Mouse (Mus musculus) limb, embryonic 13.5 days (tissue): Measurements from ENCODE around the gene Ccr8. TPM values are rescaled to one million over a fixed set of nuclear protein-coding genes. Genes with fewer than 3 reads are reported as not detected.

Experiments
- ATAC-seq: fragments of 200-750 bp; cut with Nextera tagmentation; 2 replicates; pipeline ENCODE4 v1.8.0; 2017; ENCODE audit warnings: low read depth, moderate number of reproducible peaks, moderate TSS enrichment; ENCODE audit not compliant: low FRiP score
- H3K27ac ChIP-seq: fragments of 300-500 bp; sonication (generic); 2 replicates; pipeline ENCODE4 v1.5.1; 2015; ENCODE audit warnings: inconsistent platforms, mild to moderate bottlenecking, moderate library complexity
- H3K27me3 ChIP-seq: fragments of 300-500 bp; sonication (generic); 2 replicates; pipeline ENCODE4 v1.6.1; 2015; ENCODE audit warnings: mild to moderate bottlenecking, inconsistent platforms
- H3K36me3 ChIP-seq: fragments of 300-500 bp; sonication (generic); 2 replicates; pipeline ENCODE4 v1.6.1; 2015; ENCODE audit warnings: inconsistent platforms, mild to moderate bottlenecking, moderate library complexity
- H3K4me1 ChIP-seq: fragments of 300-500 bp; sonication (generic); 2 replicates; pipeline ENCODE4 v1.6.1; 2015; ENCODE audit warnings: inconsistent platforms
- H3K4me2 ChIP-seq: fragments of 300-500 bp; sonication (generic); replicated peaks from 2 replicates; pipeline ENCODE4 v1.6.1; 2015; ENCODE audit warnings: inconsistent platforms, mild to moderate bottlenecking, moderate library complexity
- H3K4me3 ChIP-seq: fragments of 300-500 bp; sonication (generic); 2 replicates; pipeline ENCODE4 v1.5.1; 2015; ENCODE audit warnings: moderate library complexity, mild to moderate bottlenecking, inconsistent platforms
- H3K9ac ChIP-seq: fragments of 300-500 bp; sonication (generic); 2 replicates; pipeline ENCODE4 v1.6.1; 2015; ENCODE audit warnings: mild to moderate bottlenecking, inconsistent platforms
- H3K9me3 ChIP-seq: fragments of 300-500 bp; sonication (generic); 2 replicates; pipeline ENCODE4 v1.6.1; 2016; ENCODE audit warnings: inconsistent platforms
- WGBS: fragments of 180-500 bp; shearing (Covaris S2); methylation state at CpG from one replicate; pipeline ENCODE4 v1.1.7; 2015; 5-methylcytosine and 5-hydroxymethylcytosine counted together
- polyA plus RNA-seq: library from polyadenylated mRNA; unstranded; fragments of >200 nt; fragmentation: Nextera tagmentation; extraction: Ambion mirVana; gene quantifications from 2 replicates; pipeline ENCODE4 v1.2.1, GENCODE M21; 2015

The Ccr8 gene
- polyA plus RNA-seq, 1 experiment from 2014 or later: 0.76 TPM

- Histone ChIP-seq H3K4me2 (no peak overlapping the region), H3K9me3 (no peaks in the 10 kb centered on the region), H3K36me3 (no peaks in the 10 kb centered on the region), H3K9ac (no peak overlapping the region), H3K27me3 (no peaks in the 10 kb centered on the region), H3K27ac (no peak overlapping the region), H3K4me1 (no peaks in the 10 kb centered on the region), H3K4me3 (no peak overlapping the region)
- 0 out of 2 replicates have a peak, but pooled peaks have one; percentile 44 for ATAC-seq
- 8% methylated on average over 4 of the region's 4 CpGs for WGBS
Measured at GRCm38 (mm10) chr9:120140652-120141051, 48.7 kb downstream of the Ccr8 start.

- no peak for ATAC-seq
- 86% methylated on average over 13 of the region's 13 CpGs for WGBS
- no peak overlapping the region for H3K4me3 ChIP-seq
- no peaks in the 10 kb centered on the region for H3K4me1 ChIP-seq
- no peaks in the 10 kb centered on the region for H3K27me3 ChIP-seq
- H3K27ac ChIP-seq: no peak overlapping the region
- no peak overlapping the region for H3K4me2 ChIP-seq
- H3K9ac ChIP-seq: no peak overlapping the region
- no peaks in the 10 kb centered on the region for H3K9me3 ChIP-seq
- H3K36me3 ChIP-seq: no peaks in the 10 kb centered on the region
Measured at GRCm38 (mm10) chr9:120144474-120144873, 52.6 kb downstream of the Ccr8 start.

Other genes starting within 250 kb of the Ccr8 start
- 51.5 and 60.3 TPM in 2 replicates for gene Wdr48, start 197.2 kb upstream of the Ccr8 start, polyA plus RNA-seq
- 29.5 and 31.5 TPM in 2 replicates for gene Gorasp1, start 154.5 kb upstream of the Ccr8 start, polyA plus RNA-seq
- 0.18 and 0.20 TPM in 2 replicates for gene Ttc21a, start 154.5 kb upstream of the Ccr8 start, polyA plus RNA-seq
- 4.5 and 6.4 TPM in 2 replicates for gene Csrnp1, start 107.5 kb upstream of the Ccr8 start, polyA plus RNA-seq
- gene Xirp1, start 68.5 kb upstream of the Ccr8 start, polyA plus RNA-seq: 0.70 and 1.0 TPM in 2 replicates
- gene Cx3cr1, start 22.2 kb upstream of the Ccr8 start, polyA plus RNA-seq: 10.2 and 11.0 TPM in 2 replicates
- gene Slc25a38, start 18.3 kb downstream of the Ccr8 start, polyA plus RNA-seq: 34.0 and 37.3 TPM in 2 replicates
- gene Rpsa, start 35.6 kb downstream of the Ccr8 start, polyA plus RNA-seq: 1,301 and 1,325 TPM in 2 replicates
- not detected in 2 replicates for gene Mobp, start 57.6 kb downstream of the Ccr8 start, polyA plus RNA-seq
- 0.32 and 0.59 TPM in 2 replicates for gene Myrip, start 209.4 kb downstream of the Ccr8 start, polyA plus RNA-seq